Mouse (Mus musculus) brain, embryonic 18.5 days (tissue): ENCODE results near the gene Gm20388.

ENCODE experiments used
- DNase-seq: peaks from one replicate; pipeline ENCODE4 v3.0.0-alpha.2; 2012; ENCODE audit warnings: low read depth, low spot score

Gm20388 gene

GRCm38 (mm10) chr8:122067783-122068505 is 2157.3 kb downstream of the Gm20388 start:
- DNase-seq = no peak

GRCm38 (mm10) chr8:122068609-122069008 is 2158.0 kb downstream of the Gm20388 start:
- DNase-seq = no peak

GRCm38 (mm10) chr8:122069281-122069680 is 2158.6 kb downstream of the Gm20388 start:
- no peak for DNase-seq

GRCm38 (mm10) chr8:122071193-122071592 is 2160.6 kb downstream of the Gm20388 start:
- no peak for DNase-seq

DNA sequence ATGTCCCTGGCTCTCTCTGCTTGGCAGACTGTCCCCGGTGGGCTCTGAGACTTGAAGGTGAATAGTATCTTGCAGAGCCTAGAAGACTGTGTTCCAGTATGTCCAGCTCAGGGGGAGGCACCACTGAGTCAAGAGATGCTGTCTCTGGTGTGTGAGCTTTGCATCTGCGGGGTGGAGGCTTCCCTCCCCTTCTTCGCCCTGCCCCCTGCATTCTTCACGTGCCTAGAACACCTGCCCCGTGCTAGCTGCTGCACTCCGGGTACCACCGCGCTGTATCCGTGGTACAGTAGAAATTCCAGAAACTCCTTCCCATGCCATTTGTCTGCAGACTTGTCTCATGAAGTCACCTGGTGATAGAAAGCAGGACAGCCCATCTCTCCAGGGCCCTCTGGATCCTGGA is 2163.3 kb downstream of the Gm20388 start:
- DNase-seq = no peak

- DNase-seq = no peak
These were observed 2163.8 kb downstream of the Gm20388 start for GRCm38 (mm10) chr8:122074442-122074841.

DNA sequence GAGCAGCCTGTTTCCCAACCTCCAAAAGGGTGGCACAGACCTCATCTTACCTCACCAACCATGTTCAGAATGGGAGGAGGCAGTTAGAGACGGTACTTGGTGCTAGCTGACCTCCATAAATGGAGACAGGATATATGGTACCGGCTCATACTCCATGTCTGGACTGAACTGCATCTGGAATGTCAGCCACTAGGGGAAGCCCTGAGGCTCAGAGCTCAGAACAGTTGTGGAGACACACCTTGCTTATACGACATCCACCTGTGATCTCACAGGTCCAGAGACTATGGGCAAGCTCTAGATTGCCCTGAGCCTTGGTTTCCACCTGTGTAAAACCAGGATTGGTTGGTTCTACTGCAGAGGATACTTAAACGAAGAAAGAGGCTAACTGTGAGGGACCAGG is 2164.3 kb downstream of the Gm20388 start:
- no peak for DNase-seq

DNA sequence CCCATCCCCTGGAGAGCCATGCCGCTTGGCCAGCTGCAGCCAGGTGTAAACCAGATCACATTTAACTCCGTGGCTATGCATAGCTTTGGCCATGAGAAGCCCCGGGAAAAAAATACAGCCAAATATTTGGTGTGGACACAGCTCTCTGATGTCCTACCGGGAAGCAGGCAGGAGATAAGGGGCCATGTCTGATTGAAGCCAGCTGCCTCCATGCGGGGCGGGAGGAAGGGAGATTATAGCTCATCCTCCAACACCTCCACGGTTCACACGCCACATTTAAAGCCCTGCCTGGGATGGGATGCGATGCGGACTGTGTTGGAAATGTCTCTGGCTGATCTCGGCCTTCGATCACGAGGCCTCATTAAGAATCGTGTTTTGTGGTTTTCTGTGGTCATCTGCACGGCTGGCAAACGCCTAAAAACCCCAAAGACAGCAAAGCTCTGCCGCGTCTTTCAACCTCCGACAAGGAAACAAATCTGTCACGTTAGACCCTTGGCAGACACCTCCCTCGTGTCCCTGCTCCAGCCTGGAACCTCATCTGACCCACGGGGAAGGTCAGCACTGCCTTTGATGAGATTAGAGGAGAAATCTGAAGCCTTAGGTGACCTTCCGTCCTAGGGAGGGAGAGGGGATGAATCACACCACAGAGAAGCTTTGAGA is 2165.7 kb downstream of the Gm20388 start:
- DNase-seq = no peak

GRCm38 (mm10) chr8:122078321-122078720 is 2167.7 kb downstream of the Gm20388 start:
- no peak for DNase-seq

DNA sequence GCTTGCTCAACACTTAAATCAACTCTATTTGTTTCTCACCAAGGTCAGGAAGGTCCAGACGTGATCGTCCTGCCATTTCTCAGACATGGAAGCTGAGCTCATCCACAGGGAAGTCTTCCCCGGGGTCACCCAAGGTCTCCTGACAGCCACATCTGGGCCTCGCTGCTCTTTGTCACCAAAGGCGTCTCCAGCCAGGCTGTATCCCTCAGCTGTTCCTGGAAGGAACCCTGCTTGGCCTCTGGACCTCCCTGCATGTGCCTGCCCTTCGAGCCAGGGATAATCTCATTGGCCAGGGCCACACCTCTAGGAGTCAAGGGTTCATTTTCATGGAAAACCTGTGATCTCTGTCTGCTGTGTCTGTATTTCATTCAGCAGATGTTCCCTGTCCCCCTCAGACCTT is 2168.5 kb downstream of the Gm20388 start:
- DNase-seq = no peak

GRCm38 (mm10) chr8:122080347-122080746 is 2169.7 kb downstream of the Gm20388 start:
- DNase-seq = no peak

GRCm38 (mm10) chr8:122083401-122083800 is 2172.8 kb downstream of the Gm20388 start:
- DNase-seq = no peak

- DNase-seq = no peak
These were observed 2173.5 kb downstream of the Gm20388 start for GRCm38 (mm10) chr8:122084145-122084544.

GRCm38 (mm10) chr8:122084726-122085410 is 2174.2 kb downstream of the Gm20388 start:
- DNase-seq = no peak

DNA sequence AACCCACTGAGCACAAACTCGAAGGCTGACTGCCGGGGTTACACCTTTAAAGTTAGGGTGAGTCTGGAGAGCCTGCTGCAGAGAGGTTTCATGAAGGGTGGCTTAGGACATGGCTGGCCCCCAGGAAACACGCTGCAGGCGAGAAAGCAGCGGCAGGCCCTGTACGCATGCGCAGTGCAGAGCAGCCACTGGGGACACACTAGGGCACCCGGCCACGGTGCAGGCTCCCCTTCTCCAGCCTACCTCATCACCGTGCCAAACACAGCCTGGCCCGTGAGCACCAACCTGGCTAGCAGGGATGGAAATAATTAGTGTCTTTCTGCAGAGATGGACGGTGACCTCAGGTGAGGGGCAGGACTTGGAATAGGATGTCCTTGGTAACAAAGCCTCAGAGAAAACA is 2175.4 kb downstream of the Gm20388 start:
- no peak for DNase-seq

DNA sequence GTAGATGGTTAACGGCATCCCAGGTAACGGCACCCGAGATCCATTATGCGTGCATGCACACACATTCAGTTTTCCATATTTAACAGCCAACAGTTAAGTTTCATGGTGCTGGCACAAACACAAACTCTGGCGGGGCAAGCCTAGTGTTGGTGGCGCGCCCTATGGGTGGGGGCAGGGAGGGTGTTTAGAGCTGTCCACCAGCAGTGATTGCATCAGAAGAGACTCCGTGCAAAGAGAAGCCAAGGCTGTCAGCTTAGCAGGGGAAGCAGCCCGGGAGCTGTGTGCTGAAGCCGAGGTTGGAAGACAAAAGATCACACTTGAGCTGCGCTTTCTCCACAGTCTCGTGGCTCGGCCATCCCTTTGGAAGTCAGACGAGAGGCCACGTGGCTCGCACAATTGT is 2178.0 kb downstream of the Gm20388 start:
- no peak for DNase-seq

GRCm38 (mm10) chr8:122089186-122089700 is 2178.6 kb downstream of the Gm20388 start:
- DNase-seq = no peak

DNA sequence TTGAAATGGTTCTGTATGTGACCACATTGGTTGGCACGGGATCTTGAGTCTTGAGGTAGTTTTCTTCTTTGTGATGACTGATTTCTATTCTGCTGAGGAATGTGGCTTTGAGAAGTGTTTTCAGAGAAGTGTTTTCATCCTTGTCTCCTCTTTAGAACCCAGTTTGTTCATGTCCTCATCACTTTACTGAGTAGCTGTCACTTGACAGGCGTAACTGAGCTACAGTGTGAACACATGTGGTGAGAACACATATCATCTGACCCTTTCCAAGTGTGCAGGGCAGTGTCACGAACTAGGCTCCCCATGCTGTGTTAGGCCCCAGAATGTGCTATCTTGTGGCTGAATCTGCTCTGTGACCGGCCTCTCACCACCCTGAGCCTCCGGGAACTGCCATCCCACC is 2181.8 kb downstream of the Gm20388 start:
- DNase-seq = no peak

DNA sequence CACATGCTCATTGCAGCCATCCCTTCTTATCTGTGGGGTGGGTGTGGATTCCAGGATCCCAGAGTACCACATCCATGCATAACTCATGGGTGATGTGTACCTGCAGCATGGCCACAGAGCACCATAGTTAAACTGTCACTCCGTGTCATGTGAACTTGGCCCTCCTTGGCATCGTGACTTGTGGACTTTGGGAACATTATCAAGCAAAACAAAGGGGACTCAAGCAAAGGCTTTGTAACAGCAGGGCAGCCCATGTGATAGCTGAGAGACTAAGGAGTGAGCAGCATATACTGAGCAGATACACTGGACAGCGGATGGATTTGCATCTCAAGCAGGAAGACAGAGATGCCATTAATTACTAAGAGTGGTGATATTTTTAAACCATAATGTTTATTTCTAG is 2188.1 kb downstream of the Gm20388 start:
- no peak for DNase-seq

GRCm38 (mm10) chr8:122099711-122100220 is 2189.1 kb downstream of the Gm20388 start:
- DNase-seq = no peak

DNA sequence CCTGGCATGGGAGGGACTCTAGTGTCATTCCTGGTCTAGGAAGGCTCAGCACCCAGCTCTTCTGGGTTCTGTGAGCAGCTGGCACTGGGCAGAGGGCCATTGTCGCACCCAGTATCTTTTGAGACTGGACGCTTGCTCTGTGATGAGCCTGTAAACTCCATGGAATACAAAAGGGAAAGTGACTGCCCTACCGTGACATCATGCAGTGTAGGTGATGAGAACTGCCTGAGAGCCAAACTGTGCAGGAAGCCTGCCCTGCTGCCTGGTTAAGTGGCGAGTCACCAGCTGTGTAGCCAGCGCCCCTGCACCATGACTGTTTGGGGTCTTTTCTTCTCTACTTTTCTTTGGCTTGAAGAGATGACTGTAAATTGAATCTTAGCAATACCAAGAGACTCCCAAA is 2191.2 kb downstream of the Gm20388 start:
- no peak for DNase-seq

DNA sequence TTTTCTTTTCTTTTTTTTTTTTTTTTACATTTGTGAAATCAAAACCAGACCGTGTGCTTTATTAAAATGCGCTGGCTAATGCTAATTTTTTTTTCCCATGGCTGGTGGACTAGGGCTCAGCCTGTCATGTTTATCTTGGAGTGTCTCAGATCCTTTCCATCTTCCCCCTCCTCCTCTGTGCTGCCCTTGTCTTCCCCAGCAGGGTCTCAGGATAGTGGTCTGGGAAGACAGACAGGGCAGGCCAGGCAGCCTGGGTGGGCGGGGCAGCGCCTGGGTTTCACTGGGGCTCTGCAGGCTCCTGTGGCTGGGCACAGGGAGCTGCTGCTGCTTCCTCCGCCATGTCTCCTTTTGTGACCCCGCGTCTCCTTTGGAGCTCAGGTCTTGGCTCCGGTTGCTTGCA is 2191.6 kb downstream of the Gm20388 start:
- DNase-seq = no peak
